Mouse (Mus musculus): ENCODE measurements around the gene A230050P20Rik. TPM values are rescaled to one million over a fixed set of nuclear protein-coding genes. Genes with fewer than 3 reads are reported as not detected.

The A230050P20Rik gene
- polyA plus RNA-seq, 1 experiment from 2014 or later, result 18.6 TPM

DNA sequence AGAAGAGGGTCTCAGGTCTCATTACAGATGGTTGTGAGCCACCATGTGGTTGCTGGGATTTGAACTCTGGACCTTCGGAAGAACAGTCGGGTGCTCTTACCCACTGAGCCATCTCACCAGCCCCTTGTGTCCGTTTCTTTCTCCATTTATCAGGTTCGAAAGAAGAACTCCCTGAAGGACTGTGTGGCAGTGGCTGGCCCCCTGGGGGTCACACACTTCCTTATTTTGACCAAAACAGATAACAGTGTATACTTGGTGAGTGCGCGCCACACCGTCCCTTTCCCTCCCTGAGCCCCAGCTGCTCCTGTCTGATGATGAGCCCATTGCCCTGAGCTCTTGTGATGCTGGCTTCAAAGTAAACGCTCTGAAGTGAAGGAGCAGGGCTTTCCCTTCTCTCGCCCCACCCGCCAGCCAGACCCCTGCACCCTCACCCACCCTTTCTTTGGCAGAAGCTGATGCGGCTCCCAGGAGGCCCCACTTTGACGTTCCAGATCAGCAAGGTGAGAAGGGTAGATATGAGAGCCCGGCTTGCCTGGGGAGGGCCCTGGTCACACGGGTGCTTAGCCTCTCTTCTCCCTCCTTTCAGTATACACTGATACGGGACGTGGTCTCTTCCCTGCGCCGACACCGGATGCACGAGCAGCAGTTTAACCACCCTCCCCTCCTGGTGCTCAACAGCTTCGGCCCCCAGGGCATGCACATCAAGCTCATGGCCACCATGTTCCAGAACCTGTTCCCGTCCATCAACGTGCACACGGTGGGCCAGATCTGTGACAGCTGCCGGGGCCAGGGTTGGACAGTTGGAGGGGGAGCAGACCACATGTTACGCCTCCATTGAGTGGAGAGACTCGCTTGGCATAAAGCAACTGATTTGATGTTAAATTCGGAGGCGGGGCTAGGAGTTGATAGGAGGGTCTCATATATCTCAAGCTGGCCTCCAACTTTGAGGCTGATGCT is 21.0 kb downstream of the A230050P20Rik start:
- H3K27me3 ChIP-seq, result no peaks in the 10 kb centered on the region
- 74% methylated on average over 29 of the region's 29 CpGs for WGBS
- H3K9me3 ChIP-seq, result no peaks in the 10 kb centered on the region
- peak overlapping the region; percentile 82 for H3K4me3 ChIP-seq
- ATAC-seq (ENCODE audit: borderline replicate concordance, extremely low read depth, low FRiP score, low TSS enrichment), result no peak
- H3K4me2 ChIP-seq, result peak overlapping the region; percentile 73
- H3K4me1 ChIP-seq, result peaks cover 11% of the 10 kb centered on the region
- H3K36me3 ChIP-seq, result peaks cover 53% of the 10 kb centered on the region
- peak overlapping the region; percentile 16; the same call in 1 of the 2 replicates for H3K9ac ChIP-seq
- H3K27ac ChIP-seq, result no peak overlapping the region

GRCm38 (mm10) chr9:20890411-20890810 is 22.0 kb downstream of the A230050P20Rik start:
- no peak overlapping the region for H3K27ac ChIP-seq
- WGBS, result 90% methylated on average over 5 of the region's 5 CpGs
- H3K36me3 ChIP-seq, result peaks cover 63% of the 10 kb centered on the region
- H3K27me3 ChIP-seq, result no peaks in the 10 kb centered on the region
- ATAC-seq (ENCODE audit: borderline replicate concordance, extremely low read depth, low FRiP score, low TSS enrichment), result no peak
- no peaks in the 10 kb centered on the region for H3K9me3 ChIP-seq
- H3K4me1 ChIP-seq, result peaks cover 11% of the 10 kb centered on the region
- no peak overlapping the region for H3K9ac ChIP-seq
- H3K4me3 ChIP-seq, result no peak overlapping the region
- H3K4me2 ChIP-seq, result no peak overlapping the region

DNA sequence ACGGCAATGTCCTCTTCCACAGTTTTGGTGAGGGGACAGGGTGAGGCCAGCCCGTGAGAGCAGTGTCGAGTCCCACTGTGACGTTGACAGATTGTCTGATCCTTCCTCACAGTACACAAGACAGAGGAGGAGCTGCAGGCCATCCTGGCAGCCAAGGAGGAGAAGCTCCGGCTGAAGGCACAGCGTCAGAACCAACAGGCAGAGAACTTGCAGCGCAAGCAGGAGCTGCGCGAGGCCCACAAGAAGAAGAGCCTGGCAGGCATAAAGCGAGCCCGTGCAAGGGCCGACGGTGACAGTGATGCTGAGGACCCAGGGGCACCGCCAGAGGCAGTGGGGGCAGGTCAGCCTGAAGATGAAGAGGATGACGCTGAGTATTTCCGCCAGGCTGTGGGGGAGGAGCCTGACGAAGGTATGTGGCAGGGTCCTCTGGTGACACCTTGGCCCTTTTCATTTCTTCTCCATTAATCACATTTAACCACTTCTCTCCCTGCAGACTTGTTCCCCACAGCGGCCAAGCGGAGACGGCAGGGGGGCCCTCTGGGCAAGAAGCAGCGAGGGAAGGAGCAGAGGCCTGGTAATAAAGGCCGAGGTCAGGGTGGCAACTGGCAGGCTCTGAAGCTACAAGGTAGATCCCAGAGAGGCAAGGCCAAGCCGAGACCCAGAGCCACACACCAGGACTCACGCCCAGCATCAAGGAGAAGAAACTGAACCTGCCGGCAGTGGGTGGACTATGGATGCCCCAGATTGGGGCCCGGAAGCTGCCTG is 23.1 kb downstream of the A230050P20Rik start:
- Histone ChIP-seq H3K4me3 (no peak overlapping the region), H3K9me3 (no peaks in the 10 kb centered on the region), H3K9ac (no peak overlapping the region), H3K27ac (no peak overlapping the region), H3K4me1 (peaks cover 11% of the 10 kb centered on the region), H3K36me3 (peaks cover 72% of the 10 kb centered on the region), H3K27me3 (no peaks in the 10 kb centered on the region), H3K4me2 (no peak overlapping the region)
- WGBS, result 61% methylated on average over 26 of the region's 26 CpGs
- ATAC-seq (ENCODE audit: borderline replicate concordance, extremely low read depth, low FRiP score, low TSS enrichment), result no peak

- H3K4me1 ChIP-seq, result peaks cover 17% of the 10 kb centered on the region
- H3K4me2 ChIP-seq, result no peak overlapping the region
- H3K27ac ChIP-seq, result no peak overlapping the region
- H3K4me3 ChIP-seq, result no peak overlapping the region
- H3K36me3 ChIP-seq, result peaks cover 73% of the 10 kb centered on the region
- WGBS, result 58% methylated on average over 5 of the region's 5 CpGs
- no peak overlapping the region for H3K9ac ChIP-seq
- H3K27me3 ChIP-seq, result no peaks in the 10 kb centered on the region
- no peaks in the 10 kb centered on the region for H3K9me3 ChIP-seq
- ATAC-seq (ENCODE audit: borderline replicate concordance, extremely low read depth, low FRiP score, low TSS enrichment), result no peak
Observed at GRCm38 (mm10) chr9:20892104-20892653, 23.7 kb downstream of the A230050P20Rik start.

DNA sequence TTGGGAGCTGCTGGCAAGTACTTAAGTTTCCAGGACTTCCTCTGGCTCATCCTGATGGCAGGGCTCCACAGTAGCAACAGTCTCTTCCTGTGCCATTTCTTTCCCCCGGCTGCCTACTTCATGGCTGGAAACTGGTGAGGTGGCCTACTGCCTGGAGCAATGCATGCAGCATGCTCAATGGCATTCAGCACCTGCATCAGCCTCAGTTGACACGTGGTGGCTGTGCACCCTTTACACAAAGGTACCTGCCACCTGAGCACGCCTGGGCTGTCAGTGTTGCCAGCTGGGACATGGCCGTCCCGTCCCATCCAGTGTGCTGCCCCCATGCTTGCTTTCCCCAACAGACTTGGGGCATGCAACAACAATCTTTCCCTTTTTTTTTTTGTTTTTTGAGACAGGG is 24.6 kb downstream of the A230050P20Rik start:
- 53% methylated on average over 5 of the region's 5 CpGs for WGBS
- peaks cover 76% of the 10 kb centered on the region for H3K36me3 ChIP-seq

GRCm38 (mm10) chr9:20893590-20894343 is 25.3 kb downstream of the A230050P20Rik start:
- peaks cover 22% of the 10 kb centered on the region for H3K4me1 ChIP-seq
- no peaks in the 10 kb centered on the region for H3K9me3 ChIP-seq
- WGBS, result 77% methylated on average over 13 of the region's 13 CpGs
- H3K4me2 ChIP-seq, result no peak overlapping the region
- peaks cover 76% of the 10 kb centered on the region for H3K36me3 ChIP-seq
- no peak overlapping the region for H3K27ac ChIP-seq
- H3K4me3 ChIP-seq, result no peak overlapping the region
- no peak for ATAC-seq (ENCODE audit: borderline replicate concordance, extremely low read depth, low FRiP score, low TSS enrichment)
- no peak overlapping the region for H3K9ac ChIP-seq
- H3K27me3 ChIP-seq, result no peaks in the 10 kb centered on the region

More for the DNA sequence above, 24.6 kb downstream of the A230050P20Rik start:
- Histone ChIP-seq H3K27ac (no peak overlapping the region), H3K9me3 (no peaks in the 10 kb centered on the region), H3K4me2 (no peak overlapping the region), H3K4me1 (peaks cover 24% of the 10 kb centered on the region), H3K9ac (no peak overlapping the region), H3K27me3 (no peaks in the 10 kb centered on the region), H3K4me3 (no peak overlapping the region)
- no peak for ATAC-seq (ENCODE audit: borderline replicate concordance, extremely low read depth, low FRiP score, low TSS enrichment)

DNA sequence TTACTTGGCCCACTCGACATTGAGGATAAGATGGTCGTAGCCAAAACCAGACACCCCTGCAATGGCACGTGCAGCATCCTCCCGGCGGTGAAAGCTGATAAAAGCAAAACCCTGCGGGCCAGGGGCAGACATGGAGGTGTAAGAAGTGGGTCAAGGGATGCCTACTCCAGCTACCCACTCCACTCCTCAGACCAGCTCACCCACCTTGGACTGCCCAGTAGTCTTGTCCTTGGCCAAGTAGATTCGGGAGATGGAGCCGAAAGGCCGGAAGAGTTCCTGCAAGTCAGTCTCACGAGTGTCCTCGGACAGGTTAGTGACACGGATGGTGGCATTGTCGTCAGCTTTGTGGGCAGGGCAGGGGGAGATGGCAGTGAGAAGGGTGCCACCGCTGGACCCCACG is 26.2 kb downstream of the A230050P20Rik start:
- H3K4me3 ChIP-seq, result no peak overlapping the region
- no peaks in the 10 kb centered on the region for H3K27me3 ChIP-seq
- WGBS, result 83% methylated on average over 15 of the region's 15 CpGs
- H3K36me3 ChIP-seq, result peaks cover 71% of the 10 kb centered on the region
- H3K4me1 ChIP-seq, result peaks cover 16% of the 10 kb centered on the region
- H3K9ac ChIP-seq, result no peak overlapping the region
- H3K4me2 ChIP-seq, result no peak overlapping the region
- no peak overlapping the region for H3K27ac ChIP-seq
- ATAC-seq (ENCODE audit: borderline replicate concordance, extremely low read depth, low FRiP score, low TSS enrichment), result no peak
- H3K9me3 ChIP-seq, result no peaks in the 10 kb centered on the region

DNA sequence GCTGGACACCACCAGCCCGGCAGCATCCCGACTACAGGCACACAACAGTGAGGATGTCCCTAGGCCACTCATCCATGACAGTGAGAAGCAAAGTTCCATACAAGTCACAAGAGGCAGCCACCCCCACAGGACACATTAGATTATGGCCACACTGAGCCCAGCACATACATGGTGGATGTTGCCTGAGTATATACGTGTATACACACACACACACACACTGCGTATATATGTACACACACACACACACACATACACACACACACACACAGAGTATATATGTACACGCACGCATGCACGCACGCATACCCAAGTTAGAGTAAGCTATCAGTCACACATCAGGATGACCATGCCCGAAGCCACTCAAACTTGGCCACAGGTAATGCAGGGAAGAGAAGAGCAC is 26.9 kb downstream of the A230050P20Rik start:
- H3K4me3 ChIP-seq, result no peak overlapping the region
- peaks cover 13% of the 10 kb centered on the region for H3K4me1 ChIP-seq
- no peaks in the 10 kb centered on the region for H3K27me3 ChIP-seq
- H3K9ac ChIP-seq, result no peak overlapping the region
- H3K4me2 ChIP-seq, result no peak overlapping the region
- no peak overlapping the region for H3K27ac ChIP-seq
- 93% methylated on average over 9 of the region's 9 CpGs for WGBS
- no peaks in the 10 kb centered on the region for H3K9me3 ChIP-seq
- no peak for ATAC-seq (ENCODE audit: borderline replicate concordance, extremely low read depth, low FRiP score, low TSS enrichment)
- H3K36me3 ChIP-seq, result peaks cover 63% of the 10 kb centered on the region

DNA sequence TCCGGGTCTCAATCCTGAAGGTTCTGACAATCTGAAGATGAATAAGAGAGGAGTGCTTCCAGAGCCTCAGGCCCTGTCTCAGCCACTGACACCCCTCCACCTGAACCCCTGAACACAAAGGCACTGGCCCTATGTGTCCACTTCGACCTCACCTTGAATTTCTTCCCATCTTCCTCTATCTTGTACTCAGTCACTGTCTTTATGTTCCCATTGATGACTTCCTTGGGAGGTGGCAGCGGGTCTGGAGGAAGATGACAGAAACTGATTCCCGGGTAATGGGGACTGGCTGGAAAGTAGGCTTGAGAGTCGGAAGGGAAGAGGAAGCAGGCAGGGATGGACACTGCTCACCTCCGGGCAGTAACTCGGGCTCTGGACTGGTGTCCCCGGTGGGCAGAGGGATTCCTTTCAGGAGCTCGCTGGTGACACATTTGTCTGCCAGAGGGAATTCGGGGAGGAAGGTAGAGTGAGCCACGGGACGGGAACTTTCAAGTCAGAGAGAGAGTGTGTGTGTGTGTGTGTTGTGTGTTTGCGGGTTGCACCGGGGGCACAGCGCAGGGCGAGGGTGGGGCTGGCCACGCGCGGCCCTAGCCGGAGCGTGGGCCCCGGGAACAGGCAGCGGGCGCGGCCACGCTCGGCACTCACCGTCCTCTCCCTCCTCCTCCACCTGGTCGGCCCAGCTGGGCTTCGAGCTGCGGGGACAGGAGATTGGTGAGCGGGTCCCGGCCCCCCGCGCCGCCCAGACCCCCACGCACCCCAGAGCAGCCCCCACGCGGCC is 29.5 kb downstream of the A230050P20Rik start:
- H3K36me3 ChIP-seq, result peaks cover 38% of the 10 kb centered on the region
- H3K9me3 ChIP-seq, result no peaks in the 10 kb centered on the region
- 5% methylated on average over 30 of the region's 39 CpGs for WGBS
- H3K9ac ChIP-seq, result peak overlapping the region; percentile 99
- H3K4me2 ChIP-seq, result peak overlapping the region; percentile 90
- H3K4me1 ChIP-seq, result peaks cover 23% of the 10 kb centered on the region
- peak overlapping the region; percentile 71 for H3K27ac ChIP-seq
- peak overlapping the region; percentile 99 for H3K4me3 ChIP-seq
- ATAC-seq (ENCODE audit: borderline replicate concordance, extremely low read depth, low FRiP score, low TSS enrichment), result peak; percentile 19
- no peaks in the 10 kb centered on the region for H3K27me3 ChIP-seq

DNA sequence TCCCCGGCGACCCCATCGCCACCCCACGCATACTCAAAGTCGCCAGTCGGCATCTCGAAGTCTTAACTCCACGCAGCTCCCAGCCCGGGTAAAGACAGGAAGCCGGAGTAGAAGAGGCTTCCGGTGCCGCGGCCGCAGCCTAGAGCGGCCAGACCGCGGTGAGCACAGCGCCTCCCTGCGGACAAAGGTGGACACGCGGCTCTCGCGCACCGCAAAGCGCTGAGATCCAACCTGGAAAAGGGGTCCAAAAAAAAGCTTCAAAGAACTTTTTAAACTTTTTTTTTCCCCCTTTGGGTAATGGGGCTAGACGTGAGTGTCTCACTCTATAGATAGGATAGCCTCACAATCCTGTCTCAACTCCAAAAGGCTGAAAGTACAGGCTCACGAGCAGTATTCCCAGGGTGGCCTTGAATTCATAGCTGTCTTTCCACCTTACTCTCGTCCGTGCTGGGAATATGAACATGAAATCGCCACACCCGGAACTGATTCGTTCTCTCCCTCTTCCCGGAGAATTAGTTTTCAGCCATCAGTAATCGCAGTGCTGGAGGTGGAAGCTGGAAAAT is 30.1 kb downstream of the A230050P20Rik start, which contains the start of gene Eif3g:
Gene Eif3g, minus strand, starts transcription at position 113 of the 563 bp plus-strand sequence.
- Histone ChIP-seq H3K36me3 (peaks cover 31% of the 10 kb centered on the region), H3K27ac (peak within 1 kb of the TSS; percentile 71), H3K27me3 (no peaks in the 10 kb centered on the region), H3K9ac (peak within 1 kb of the TSS; percentile 99), H3K4me3 (peak within 1 kb of the TSS; percentile 99), H3K4me1 (peaks cover 23% of the 10 kb centered on the region), H3K4me2 (peak within 1 kb of the TSS; percentile 90), H3K9me3 (no peaks in the 10 kb centered on the region)
- ATAC-seq (ENCODE audit: borderline replicate concordance, extremely low read depth, low FRiP score, low TSS enrichment), result peak; percentile 79
- WGBS, result 3% methylated on average over 34 of the region's 34 CpGs
